Mouse (Mus musculus): ENCODE data around the gene Zfp873. TPM values are rescaled to one million over a fixed set of nuclear protein-coding genes. Genes with fewer than 3 reads are reported as not detected.

Zfp873 gene
- polyA plus RNA-seq, 1 experiment from 2014 or later: 12.2 TPM

Other genes starting within 250 kb of the Zfp873 start
- 2.9 TPM in 2 replicates for gene Gm4767, start 235.9 kb upstream of the Zfp873 start, polyA plus RNA-seq (2015; fragmentation: Nextera tagmentation; extraction: Ambion mirVana)
- gene Gm32687, start 184.2 kb upstream of the Zfp873 start, polyA plus RNA-seq (2015; fragmentation: Nextera tagmentation; extraction: Ambion mirVana): 10.8 TPM in 2 replicates
- 4.9 and 8.3 TPM in 2 replicates for gene Zfp781, start 117.6 kb upstream of the Zfp873 start, polyA plus RNA-seq (2015; fragmentation: Nextera tagmentation; extraction: Ambion mirVana)
- 5.4 and 6.4 TPM in 2 replicates for gene BC024063, start 35.2 kb downstream of the Zfp873 start, polyA plus RNA-seq (2015; fragmentation: Nextera tagmentation; extraction: Ambion mirVana)
- gene AU041133, start 79.9 kb downstream of the Zfp873 start, polyA plus RNA-seq (2015; fragmentation: Nextera tagmentation; extraction: Ambion mirVana): 9.6 and 9.7 TPM in 2 replicates
- gene Zfp938, start 193.2 kb downstream of the Zfp873 start, polyA plus RNA-seq (2015; fragmentation: Nextera tagmentation; extraction: Ambion mirVana): 27.4 and 31.9 TPM in 2 replicates

Data from hindbrain, embryonic 16.5 days (tissue).